11 mouse cellular contexts compared by ENCODE assay signal in the genomic region with DNA sequence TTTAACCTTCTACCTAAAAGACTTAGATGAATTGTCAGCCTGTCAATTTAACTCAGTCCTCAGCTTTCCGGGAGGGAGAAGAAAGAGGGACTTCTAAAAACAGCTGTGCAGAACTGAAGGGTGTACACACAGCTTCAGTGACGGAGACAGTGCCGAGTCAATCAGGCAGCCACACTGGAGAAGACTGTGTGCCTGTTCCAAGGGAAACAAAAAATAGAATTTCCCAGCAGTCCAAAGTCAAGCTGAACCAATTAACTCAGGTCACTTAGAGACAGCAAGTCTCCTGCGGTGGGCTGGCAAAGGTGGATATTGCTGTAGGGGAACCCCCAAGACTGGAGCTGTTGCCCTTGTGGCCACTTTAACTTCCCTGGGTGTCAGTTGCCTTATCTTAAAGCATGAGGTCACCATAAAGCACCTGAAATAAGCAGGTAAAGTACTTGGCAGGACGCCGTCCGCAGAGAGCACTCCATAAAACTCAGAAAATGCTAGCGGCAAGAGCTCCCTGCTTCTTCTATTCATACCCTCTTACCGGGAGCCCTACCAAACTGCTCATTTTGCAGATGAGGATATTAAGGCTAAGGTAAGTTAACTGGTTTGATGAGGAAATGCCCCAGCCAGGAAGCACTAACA. TPM values are rescaled to one million over a fixed set of nuclear protein-coding genes. Genes with fewer than 3 reads are reported as not detected.
DNase-seq lines count a peak whose midpoint lies in the region; ATAC-seq and TF ChIP-seq lines count a peak whose summit lies in the region.
"Had no signal": no experiment of that assay in that cellular context is flagged by ENCODE, and none has a peak within 500 bp of the region (broad histone marks: within the 10 kb centered on the region; RNA-seq: fewer than 3 reads in every experiment).

No protein-coding gene starts in this region.

- WGBS in limb, embryonic 14.5 days = 70% methylated on average over 9 of the region's 9 CpGs
- WGBS in heart, embryonic 11.5 days (ENCODE audit: insufficient replicate concordance) = 76% methylated on average over 9 of the region's 9 CpGs

- peaks cover 36% of the 10 kb centered on the region for H3K36me3 ChIP-seq in G1E (replicated peaks)
- no peaks in the 10 kb centered on the region for H3K36me3 ChIP-seq in limb, embryonic 14.5 days (ENCODE audit: control insufficient read depth, insufficient read depth, low read length)
- H3K36me3 ChIP-seq in heart, embryonic 11.5 days (ENCODE audit: control insufficient read depth, insufficient read depth, low read length) = no peaks in the 10 kb centered on the region

- H3K4me1 ChIP-seq in G1E (ENCODE audit: insufficient read depth, low read depth, low read length) = peaks cover 89% of the 10 kb centered on the region
- H3K4me1 ChIP-seq in limb, embryonic 14.5 days (ENCODE audit: control insufficient read depth, insufficient read depth, low read length) = peaks cover 36% of the 10 kb centered on the region
- peaks cover 26% of the 10 kb centered on the region for H3K4me1 ChIP-seq in heart, embryonic 11.5 days (ENCODE audit: control insufficient read depth, insufficient read depth, low read length)

- ATAC-seq in G1E (ENCODE audit: extremely low read depth, insufficient number of reproducible peaks, low FRiP score, poor library complexity, severe bottlenecking) = no peak
- ATAC-seq in limb, embryonic 14.5 days (ENCODE audit: low FRiP score, low read depth) = no peak
- no peak for ATAC-seq in heart, embryonic 11.5 days (replicated peaks; ENCODE audit: insufficient number of reproducible peaks, low FRiP score, low TSS enrichment)
- ATAC-seq: activated CD4-positive, CD25-positive, alpha-beta regulatory T cell, adult 4 months had no signal

- no peak overlapping the region for H3K27ac ChIP-seq in limb, embryonic 14.5 days (replicated peaks; ENCODE audit: low read depth, low read length)
- no peak overlapping the region for H3K27ac ChIP-seq in heart, embryonic 11.5 days (ENCODE audit: low read depth, low read length)

- H3K4me3 ChIP-seq in G1E (ENCODE audit: low read depth, low read length) = peak overlapping the region; percentile 13; the same call in 1 of the 2 replicates
- no peak overlapping the region for H3K4me3 ChIP-seq in limb, embryonic 14.5 days (replicated peaks; ENCODE audit: low read length)
- H3K4me3 ChIP-seq in heart, embryonic 11.5 days (ENCODE audit: low read depth, low read length) = no peak overlapping the region

- 0 out of 2 replicates have a peak overlapping the region, but pooled peaks have one; percentile 16 for H3K9ac ChIP-seq in limb, embryonic 14.5 days (ENCODE audit: low read depth, low read length, severe bottlenecking)
- H3K9ac ChIP-seq in heart, embryonic 11.5 days (ENCODE audit: low read depth, low read length) = no peak overlapping the region

- H3K9me3 ChIP-seq in G1E (replicated peaks) = no peaks in the 10 kb centered on the region
- H3K9me3 ChIP-seq in limb, embryonic 14.5 days (ENCODE audit: control insufficient read depth, low read length) = no peaks in the 10 kb centered on the region
- no peaks in the 10 kb centered on the region for H3K9me3 ChIP-seq in heart, embryonic 11.5 days (replicated peaks; ENCODE audit: control insufficient read depth, low read length)

- no peak for TF ChIP-seq CTCF in G1E (IDR thresholded peaks at IDR 0.05; ENCODE audit: low read depth, low read length)

- peak; percentile 37 for DNase-seq in kidney, adult 8-10 months
- no peak for DNase-seq in kidney, postnatal 4 days
- DNase-seq in G1E (ENCODE audit: low spot score) = no peak
- no peak for DNase-seq in limb, embryonic 14.5 days (ENCODE audit: low spot score)
- DNase-seq in lung, postnatal 14 days = peak; percentile 53
- no peak for DNase-seq in gastrocnemius, postnatal 10 days
- DNase-seq: cerebellum, postnatal 36 days; gastrocnemius, adult 2 months; thymus, adult 18-20 months had no signal

- H3K27me3 ChIP-seq in G1E (ENCODE audit: insufficient read depth, low read length) = no peaks in the 10 kb centered on the region
- no peaks in the 10 kb centered on the region for H3K27me3 ChIP-seq in limb, embryonic 14.5 days (ENCODE audit: control insufficient read depth, insufficient read depth, low read length)
- H3K27me3 ChIP-seq in heart, embryonic 11.5 days (ENCODE audit: control insufficient read depth, insufficient read depth, low read length) = no peaks in the 10 kb centered on the region

- TF ChIP-seq POLR2A in limb, embryonic 14.5 days (IDR thresholded peaks at IDR 0.05; ENCODE audit: borderline replicate concordance, extremely low read depth, insufficient read depth, insufficient read length) = no peak

- peak overlapping the region; percentile 21; the same call in 1 of the 2 replicates for H3K4me2 ChIP-seq in limb, embryonic 14.5 days (replicated peaks; ENCODE audit: low read depth, low read length, severe bottlenecking)
- no peak overlapping the region for H3K4me2 ChIP-seq in heart, embryonic 11.5 days

RNA-seq across cellular contexts. Expression of a gene that starts 4.0 kb away (rescaled TPM):
- total RNA-seq in G1E (2014; fragmentation: Nextera tagmentation) = 4.3 and 5.0 TPM in 2 replicates
- total RNA-seq in G1E (2017) = 7.5 and 7.9 TPM in 2 replicates
- 12.1 and 12.5 TPM in 2 replicates for polyA plus RNA-seq in G1E (2012)
- polyA plus RNA-seq in limb, embryonic 14.5 days (2012; rRNA removed) = 5.3 and 5.5 TPM in 2 replicates
- polyA plus RNA-seq in limb, embryonic 14.5 days (2014; fragmentation: Nextera tagmentation; extraction: Ambion mirVana) = 4.1 and 4.5 TPM in 2 replicates
- total RNA-seq in gastrocnemius, postnatal 10 days (2021) = 1 to 10 TPM in 1 of 2 experiments, under 1 TPM in 1; 0.99 to 1.9 TPM
- 2.2 and 2.9 TPM in 2 replicates for polyA plus RNA-seq in heart, embryonic 11.5 days (2014; fragmentation: Nextera tagmentation; extraction: Ambion mirVana)

RNA-seq across cellular contexts. Expression of a gene that starts 39.3 kb away (rescaled TPM):
- total RNA-seq in G1E (2014; fragmentation: Nextera tagmentation) (1.7 and 2.8 TPM in 2 replicates), G1E (2017) (2.8 and 3.4 TPM in 2 replicates)
- polyA plus RNA-seq in G1E (2012) = 7.9 and 9.6 TPM in 2 replicates
- 8.9 and 9.7 TPM in 2 replicates for polyA plus RNA-seq in limb, embryonic 14.5 days (2012; rRNA removed)
- polyA plus RNA-seq in limb, embryonic 14.5 days (2014; fragmentation: Nextera tagmentation; extraction: Ambion mirVana) = 14.1 and 15.6 TPM in 2 replicates
- total RNA-seq in gastrocnemius, postnatal 10 days (2021) = 1 to 10 TPM; 2.0 to 2.2 TPM
- 8.4 and 8.6 TPM in 2 replicates for polyA plus RNA-seq in heart, embryonic 11.5 days (2014; fragmentation: Nextera tagmentation; extraction: Ambion mirVana)

Comparison
In these comparisons a context has a peak if more than half of its experiments do, and no peak if none do; other contexts are left out.
1. DNase-seq: peak in kidney, adult 8-10 months (2 of 2) and lung, postnatal 14 days (single experiment); none in kidney, postnatal 4 days (0 of 2), G1E (single experiment), limb, embryonic 14.5 days (single experiment) and gastrocnemius, postnatal 10 days (single experiment).